Mouse (Mus musculus): ENCODE measurements around the gene Fem1b.
"Not testable (repeated sequence)": the region's sequence is repeated elsewhere in the genome, so short reads cannot be mapped to it uniquely, and the experiment has no call there.

Fem1b gene

GRCm38 (mm10) chr9:62827939-62828652 is 16.4 kb upstream of the Fem1b start:
- DNase-seq (ENCODE audit: low read depth) = peak; percentile 73

GRCm38 (mm10) chr9:62826456-62826855 is 14.7 kb upstream of the Fem1b start:
- DNase-seq (ENCODE audit: low read depth) = no peak

GRCm38 (mm10) chr9:62825791-62826393 is 14.2 kb upstream of the Fem1b start:
- DNase-seq (ENCODE audit: low read depth) = peak; percentile 59

GRCm38 (mm10) chr9:62821811-62822210 is 10.1 kb upstream of the Fem1b start:
- no peak for DNase-seq (ENCODE audit: low read depth)

- no peak for DNase-seq (ENCODE audit: low read depth)
Observed at GRCm38 (mm10) chr9:62820829-62821228, 9.1 kb upstream of the Fem1b start.

- DNase-seq (ENCODE audit: low read depth) = not testable (repeated sequence)
Observed at GRCm38 (mm10) chr9:62819910-62820309, 8.2 kb upstream of the Fem1b start.

- DNase-seq (ENCODE audit: low read depth) = no peak
Observed at GRCm38 (mm10) chr9:62819494-62819893, 7.8 kb upstream of the Fem1b start.

GRCm38 (mm10) chr9:62817828-62818614 is 6.3 kb upstream of the Fem1b start:
- DNase-seq (ENCODE audit: low read depth) = no peak

GRCm38 (mm10) chr9:62817099-62817571 is 5.4 kb upstream of the Fem1b start:
- no peak for DNase-seq (ENCODE audit: low read depth)

GRCm38 (mm10) chr9:62816323-62817098 is 4.8 kb upstream of the Fem1b start:
- no peak for DNase-seq (ENCODE audit: low read depth)

GRCm38 (mm10) chr9:62814751-62815150 is 3.0 kb upstream of the Fem1b start:
- no peak for DNase-seq (ENCODE audit: low read depth)

GRCm38 (mm10) chr9:62812216-62813049 is 699 bp upstream of the Fem1b start:
- DNase-seq (ENCODE audit: low read depth) = no peak

- DNase-seq (ENCODE audit: low read depth) = peak; percentile 76
Observed at GRCm38 (mm10) chr9:62810543-62811515, 905 bp downstream of the Fem1b start.

- DNase-seq (ENCODE audit: low read depth) = no peak
Observed at GRCm38 (mm10) chr9:62810095-62810494, 1.6 kb downstream of the Fem1b start.

GRCm38 (mm10) chr9:62799218-62799617 is 12.5 kb downstream of the Fem1b start:
- not testable (repeated sequence) for DNase-seq (ENCODE audit: low read depth)

- no peak for DNase-seq (ENCODE audit: low read depth)
Observed at GRCm38 (mm10) chr9:62789856-62790255, 21.9 kb downstream of the Fem1b start.

GRCm38 (mm10) chr9:62786721-62787120 is 25.0 kb downstream of the Fem1b start:
- no peak for DNase-seq (ENCODE audit: low read depth)

- no peak for DNase-seq (ENCODE audit: low read depth)
Observed at GRCm38 (mm10) chr9:62784233-62784632, 27.5 kb downstream of the Fem1b start.

- DNase-seq (ENCODE audit: low read depth) = no peak
Observed at GRCm38 (mm10) chr9:62782976-62783781, 28.6 kb downstream of the Fem1b start.
